Mouse (Mus musculus): ENCODE measurements at regions not wholly inside any gene's neighbourhood (a gene's known extent, or its start where the extent isn't known, plus 50 kb on each side); places are given as distances from the start of the nearest gene placed in this dataset.
A peak's percentile ranks its signal among the peaks of the same experiment; 100 is the strongest.

DNA sequence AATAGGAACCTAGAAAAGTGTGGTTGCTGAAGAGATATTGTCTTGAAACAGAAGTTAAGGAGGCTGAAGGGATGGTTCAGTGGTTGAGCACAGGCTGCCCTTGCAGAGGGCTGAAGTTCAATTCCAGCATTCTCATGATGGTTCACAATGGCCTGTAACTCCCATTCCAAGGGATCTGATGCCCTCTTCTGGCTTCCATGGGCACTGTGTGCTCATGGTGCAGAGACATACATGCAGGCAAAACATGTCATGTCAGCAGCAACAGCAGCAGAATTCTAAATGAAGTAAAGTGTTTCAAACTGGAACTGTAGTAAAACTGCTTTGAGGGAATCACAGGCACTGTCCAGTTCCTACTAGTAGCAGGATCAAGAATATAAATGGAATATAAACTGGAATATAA lies 162.7 kb upstream of the Zpld1 start:
- Histone ChIP-seq H3K4me3 (ENCODE audit: low read depth, low read length) (no peak overlapping the region), H3K4me2 (ENCODE audit: low read depth) (no peak overlapping the region), H3K4me1 (ENCODE audit: insufficient read depth) (no peaks in the 10 kb centered on the region), H3K9ac (no peak overlapping the region), H3K36me3 (ENCODE audit: insufficient read depth) (no peaks in the 10 kb centered on the region), H3K27me3 (ENCODE audit: insufficient read depth, low read length) (no peaks in the 10 kb centered on the region), H3K27ac (ENCODE audit: low read depth, low read length) (no peak overlapping the region), H3K9me3 (ENCODE audit: low read length) (no peaks in the 10 kb centered on the region)
- peak; percentile 76 for TF ChIP-seq CTCF (IDR thresholded peaks at IDR 0.05; ENCODE audit: low read depth)
- no peak for ATAC-seq
- peak; percentile 45 for DNase-seq

DNA sequence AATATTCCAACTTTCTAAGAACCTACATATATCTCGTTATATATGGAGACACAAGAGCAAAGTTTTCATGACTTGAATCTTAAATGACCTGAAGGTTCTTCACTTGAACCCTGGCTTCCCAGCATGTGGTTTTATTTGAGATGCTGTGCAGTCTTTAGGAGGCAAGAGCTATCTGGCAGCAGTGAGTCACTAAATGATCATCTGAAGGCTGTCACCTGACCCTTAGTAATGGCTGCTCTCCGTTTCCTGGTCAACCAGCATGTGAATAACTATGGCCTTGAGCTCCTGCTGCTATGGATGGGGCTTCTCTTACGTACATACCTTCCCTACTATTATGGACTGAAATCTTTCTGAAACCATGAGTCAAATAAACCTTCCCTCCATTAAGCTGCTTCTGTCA lies 149.8 kb upstream of the Zpld1 start:
- no peaks in the 10 kb centered on the region for H3K36me3 ChIP-seq (ENCODE audit: insufficient read depth)

GRCm38 (mm10) chr16:55442821-55443581 lies 145.2 kb upstream of the Zpld1 start:
- Histone ChIP-seq H3K9me3 (ENCODE audit: low read length) (no peaks in the 10 kb centered on the region), H3K4me2 (ENCODE audit: low read depth) (no peak overlapping the region), H3K27ac (ENCODE audit: low read depth, low read length) (no peak overlapping the region), H3K4me3 (ENCODE audit: low read depth, low read length) (no peak overlapping the region), H3K36me3 (ENCODE audit: insufficient read depth) (no peaks in the 10 kb centered on the region), H3K9ac (no peak overlapping the region), H3K27me3 (ENCODE audit: insufficient read depth, low read length) (no peaks in the 10 kb centered on the region), H3K4me1 (ENCODE audit: insufficient read depth) (no peaks in the 10 kb centered on the region)
- 80% methylated on average over 5 of the region's 5 CpGs for WGBS
- no peak for DNase-seq
- ATAC-seq = no peak
- TF ChIP-seq CTCF (IDR thresholded peaks at IDR 0.05; ENCODE audit: low read depth) = no peak

More for the DNA sequence above, 149.8 kb upstream of the Zpld1 start:
- Histone ChIP-seq H3K27me3 (ENCODE audit: insufficient read depth, low read length) (no peaks in the 10 kb centered on the region), H3K9ac (no peak overlapping the region), H3K9me3 (ENCODE audit: low read length) (no peaks in the 10 kb centered on the region), H3K27ac (ENCODE audit: low read depth, low read length) (no peak overlapping the region), H3K4me2 (ENCODE audit: low read depth) (no peak overlapping the region), H3K4me3 (ENCODE audit: low read depth, low read length) (no peak overlapping the region), H3K4me1 (ENCODE audit: insufficient read depth) (no peaks in the 10 kb centered on the region)
- DNase-seq (no peak), ATAC-seq (no peak)
- no peak for TF ChIP-seq CTCF (IDR thresholded peaks at IDR 0.05; ENCODE audit: low read depth)
- WGBS = 86% methylated on average over 3 of the region's 3 CpGs

DNA sequence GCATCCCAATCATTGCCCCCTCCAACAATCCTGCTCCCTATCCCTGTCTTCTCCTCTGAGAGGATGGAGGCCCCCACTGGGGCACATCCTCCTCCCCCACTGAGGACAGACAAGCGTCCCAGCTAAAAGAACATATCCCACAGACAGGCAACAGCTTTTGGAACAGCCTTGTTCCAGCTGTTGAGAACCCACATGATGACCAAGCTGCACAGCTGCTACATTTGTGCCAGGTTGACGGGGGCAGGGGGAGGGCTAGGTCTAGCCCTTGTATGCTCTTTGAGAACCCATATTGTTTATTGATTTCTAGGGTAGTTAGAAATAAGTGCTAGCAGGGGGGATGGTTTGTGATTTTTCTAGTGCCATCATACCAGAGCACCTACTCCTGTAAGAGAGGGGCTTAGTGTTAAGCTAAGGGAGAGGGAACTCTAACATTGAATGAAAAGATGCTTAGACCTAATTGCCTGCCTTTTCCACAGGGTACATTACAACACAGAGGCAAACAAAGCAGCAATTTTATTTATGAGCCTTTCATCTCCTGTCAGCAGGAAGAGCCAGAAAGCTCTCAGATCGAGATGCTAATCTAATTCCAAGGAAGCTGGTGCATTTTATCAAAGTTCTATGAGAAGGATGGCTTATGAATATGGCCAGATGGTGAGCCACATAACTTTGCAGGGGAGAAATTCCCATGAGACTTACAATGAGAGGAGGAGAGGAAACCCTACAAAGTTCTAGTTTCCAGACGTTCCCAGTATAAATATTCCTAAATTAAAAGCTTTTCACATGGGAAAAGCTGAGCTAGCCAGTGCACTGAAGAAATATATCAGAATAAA lies 137.6 kb upstream of the Zpld1 start:
- TF ChIP-seq CTCF (IDR thresholded peaks at IDR 0.05; ENCODE audit: low read depth) = no peak
- Histone ChIP-seq H3K27me3 (ENCODE audit: insufficient read depth, low read length) (no peaks in the 10 kb centered on the region), H3K9me3 (ENCODE audit: low read length) (no peaks in the 10 kb centered on the region), H3K4me2 (ENCODE audit: low read depth) (no peak overlapping the region), H3K9ac (no peak overlapping the region), H3K4me1 (ENCODE audit: insufficient read depth) (no peaks in the 10 kb centered on the region), H3K36me3 (ENCODE audit: insufficient read depth) (no peaks in the 10 kb centered on the region), H3K4me3 (ENCODE audit: low read depth, low read length) (no peak overlapping the region), H3K27ac (ENCODE audit: low read depth, low read length) (no peak overlapping the region)
- DNase-seq = peak; percentile 52
- 50% methylated on average over 4 of the region's 4 CpGs for WGBS
- peak; percentile 82 for ATAC-seq

DNA sequence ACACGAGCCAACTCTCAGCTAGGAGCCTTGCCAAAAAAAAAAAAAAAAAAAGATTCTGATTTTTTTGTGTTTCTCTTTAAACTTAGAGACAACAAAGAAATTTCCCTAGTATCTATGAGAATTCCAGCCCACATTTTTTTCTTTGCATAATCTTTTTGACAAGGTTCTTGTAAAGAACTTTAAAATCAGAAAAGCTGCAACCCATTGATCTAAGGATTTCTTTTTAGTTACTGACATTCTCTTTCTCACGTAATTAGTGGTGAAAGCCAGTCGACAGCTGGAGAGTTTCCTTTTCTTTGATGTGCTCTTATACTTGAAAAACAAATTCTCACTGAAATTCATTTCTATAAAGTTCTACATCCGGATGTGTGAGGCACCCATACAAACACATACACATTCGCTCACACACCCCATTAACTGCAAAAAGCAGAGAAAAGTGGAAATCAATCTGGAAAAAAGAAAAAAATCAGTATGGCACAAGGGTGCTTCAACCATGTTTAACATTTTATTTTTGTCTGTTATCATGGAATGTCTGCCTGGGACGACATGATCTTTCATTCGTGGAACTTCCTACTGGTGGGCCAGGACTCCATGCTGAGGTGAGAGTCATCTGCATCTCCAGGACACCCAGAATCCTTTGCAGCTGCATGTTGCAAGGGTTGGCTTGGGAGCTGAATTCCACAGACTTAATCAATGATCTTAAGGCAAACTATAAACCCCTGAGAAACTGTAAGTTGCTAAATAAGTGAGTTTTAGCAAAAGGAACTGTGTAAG lies 124.0 kb upstream of the Zpld1 start:
- no peak overlapping the region for H3K9ac ChIP-seq
- H3K27me3 ChIP-seq (ENCODE audit: insufficient read depth, low read length) = no peaks in the 10 kb centered on the region
- H3K27ac ChIP-seq (ENCODE audit: low read depth, low read length) = no peak overlapping the region
- no peak overlapping the region for H3K4me3 ChIP-seq (ENCODE audit: low read depth, low read length)
- H3K4me2 ChIP-seq (ENCODE audit: low read depth) = no peak overlapping the region
- WGBS = 13% methylated on average over 7 of the region's 7 CpGs
- H3K4me1 ChIP-seq (ENCODE audit: insufficient read depth) = 0 out of 2 replicates have a peak, but pooled peaks cover 4% of the 10 kb centered on the region
- no peaks in the 10 kb centered on the region for H3K9me3 ChIP-seq (ENCODE audit: low read length)
- no peaks in the 10 kb centered on the region for H3K36me3 ChIP-seq (ENCODE audit: insufficient read depth)
- no peak for TF ChIP-seq CTCF (IDR thresholded peaks at IDR 0.05; ENCODE audit: low read depth)
- 0 out of 2 replicates have a peak, but pooled peaks have one; percentile 16 for ATAC-seq
- DNase-seq = no peak

DNA sequence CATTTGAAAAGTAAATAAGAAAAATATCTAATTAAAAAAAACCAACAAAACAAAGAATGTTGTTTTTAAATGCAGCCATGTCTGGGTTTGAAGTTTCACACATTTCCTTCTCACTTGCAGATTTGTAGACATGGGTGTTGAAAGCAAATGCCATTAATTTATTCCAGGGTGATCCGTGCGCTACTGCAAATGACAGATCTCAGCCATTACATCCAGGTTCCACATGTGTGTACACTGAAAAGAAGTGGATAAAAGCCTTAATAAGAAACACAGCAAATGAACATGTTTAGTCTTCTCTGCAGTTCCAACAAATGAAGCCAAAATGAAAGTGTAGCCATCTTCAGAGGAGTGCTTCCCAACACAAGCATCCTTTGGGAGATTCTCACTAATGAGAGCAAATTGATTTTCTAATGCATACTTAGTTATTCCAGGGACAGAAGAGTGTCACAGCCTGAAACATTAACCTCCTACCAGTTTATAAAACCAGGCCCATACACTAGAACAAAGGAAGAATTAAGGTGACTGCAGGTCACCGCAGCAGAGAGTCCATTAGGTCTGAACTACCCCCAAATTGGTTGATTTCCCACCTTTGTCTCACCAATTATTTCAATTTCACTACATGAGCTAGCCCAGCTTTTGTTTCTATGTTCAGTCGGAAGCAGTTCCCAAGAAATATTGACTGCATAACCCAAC lies 123.2 kb upstream of the Zpld1 start:
- H3K4me3 ChIP-seq (ENCODE audit: low read depth, low read length) = no peak overlapping the region
- no peak overlapping the region for H3K9ac ChIP-seq
- no peak for TF ChIP-seq CTCF (IDR thresholded peaks at IDR 0.05; ENCODE audit: low read depth)
- WGBS = 23% methylated on average over 4 of the region's 4 CpGs
- H3K9me3 ChIP-seq (ENCODE audit: low read length) = no peaks in the 10 kb centered on the region
- H3K27me3 ChIP-seq (ENCODE audit: insufficient read depth, low read length) = no peaks in the 10 kb centered on the region
- H3K4me1 ChIP-seq (ENCODE audit: insufficient read depth) = 0 out of 2 replicates have a peak, but pooled peaks cover 4% of the 10 kb centered on the region
- peak; percentile 47 for DNase-seq
- no peaks in the 10 kb centered on the region for H3K36me3 ChIP-seq (ENCODE audit: insufficient read depth)
- peak; percentile 53 for ATAC-seq
- no peak overlapping the region for H3K4me2 ChIP-seq (ENCODE audit: low read depth)
- no peak overlapping the region; the same call in 1 of the 2 replicates for H3K27ac ChIP-seq (ENCODE audit: low read depth, low read length)
